Mouse (Mus musculus): ENCODE data around the gene Lrriq3. TPM values are rescaled to one million over a fixed set of nuclear protein-coding genes. Genes with fewer than 3 reads are reported as not detected.
A peak's percentile ranks its signal among the peaks of the same experiment; 100 is the strongest.

Gene Lrriq3
- polyA plus RNA-seq, 1 experiment from 2014 or later: 1.3 TPM

DNA sequence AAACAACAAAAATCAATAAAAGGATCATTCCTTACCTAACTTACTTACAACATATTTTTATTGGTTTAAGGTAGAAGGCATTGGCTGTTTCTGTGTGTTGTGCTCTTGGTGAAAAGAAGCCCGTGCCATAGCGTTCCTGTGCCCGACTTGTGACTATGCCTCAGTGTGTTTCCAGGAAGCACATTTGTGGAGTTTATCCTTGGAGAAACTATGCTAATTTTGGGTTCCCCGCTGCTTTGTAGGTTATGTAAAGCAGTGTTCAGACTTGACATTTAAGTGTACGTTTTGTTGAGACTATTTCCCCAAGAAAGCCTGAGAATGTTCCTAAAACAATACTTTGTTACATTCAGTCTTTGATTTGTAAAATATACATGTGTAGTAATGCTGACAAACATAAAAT, 44.5 kb downstream of the Lrriq3 start:
- H3K9me3 ChIP-seq: no peaks in the 10 kb centered on the region
- H3K9ac ChIP-seq: no peak overlapping the region
- ATAC-seq (ENCODE audit: low FRiP score): no peak
- no peaks in the 10 kb centered on the region for H3K4me1 ChIP-seq (replicated peaks)
- H3K27ac ChIP-seq: no peak overlapping the region
- no peak overlapping the region for H3K4me2 ChIP-seq
- H3K36me3 ChIP-seq: no peaks in the 10 kb centered on the region
- no peaks in the 10 kb centered on the region for H3K27me3 ChIP-seq
- H3K4me3 ChIP-seq: no peak overlapping the region
- 89% methylated on average over 5 of the region's 5 CpGs for WGBS

DNA sequence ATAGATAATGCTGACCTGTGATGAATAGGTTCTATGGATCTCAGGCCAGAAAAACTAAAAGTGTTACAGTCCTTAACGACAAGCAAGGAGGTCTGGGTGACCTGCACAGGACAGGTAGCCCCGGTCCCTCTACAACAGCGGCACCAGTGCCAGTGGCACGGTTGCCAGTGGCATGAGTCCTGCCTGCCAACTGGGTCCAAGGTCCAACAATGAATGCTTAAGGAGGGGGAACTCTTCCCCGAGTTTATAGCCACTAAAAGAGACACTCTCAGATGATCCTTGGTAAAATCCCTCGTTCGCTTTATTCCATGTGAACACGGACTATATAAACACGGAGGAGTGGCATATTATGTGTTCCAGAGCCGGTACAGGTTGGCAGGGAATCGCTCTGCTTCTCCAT, 47.8 kb downstream of the Lrriq3 start:
- no peaks in the 10 kb centered on the region for H3K9me3 ChIP-seq
- no peak overlapping the region for H3K27ac ChIP-seq
- ATAC-seq (ENCODE audit: low FRiP score): no peak
- no peaks in the 10 kb centered on the region for H3K27me3 ChIP-seq
- no peak overlapping the region for H3K9ac ChIP-seq
- no peaks in the 10 kb centered on the region for H3K4me1 ChIP-seq (replicated peaks)
- H3K36me3 ChIP-seq: no peaks in the 10 kb centered on the region
- no peak overlapping the region for H3K4me3 ChIP-seq
- H3K4me2 ChIP-seq: no peak overlapping the region
- WGBS: 91% methylated on average over 11 of the region's 11 CpGs

GRCm38 (mm10) chr3:155144368-155144767, 51.1 kb downstream of the Lrriq3 start:
- Histone ChIP-seq H3K9ac (no peak overlapping the region), H3K9me3 (no peaks in the 10 kb centered on the region), H3K4me2 (no peak overlapping the region), H3K36me3 (no peaks in the 10 kb centered on the region), H3K27ac (no peak overlapping the region), H3K4me3 (no peak overlapping the region), H3K4me1 (replicated peaks) (no peaks in the 10 kb centered on the region), H3K27me3 (no peaks in the 10 kb centered on the region)
- no peak for ATAC-seq (ENCODE audit: low FRiP score)
- WGBS: 89% methylated on average over 1 of the region's 1 CpGs

- Histone ChIP-seq H3K4me2 (no peak overlapping the region), H3K4me1 (replicated peaks) (no peaks in the 10 kb centered on the region), H3K9me3 (no peaks in the 10 kb centered on the region), H3K9ac (no peak overlapping the region), H3K36me3 (no peaks in the 10 kb centered on the region), H3K27me3 (no peaks in the 10 kb centered on the region), H3K4me3 (no peak overlapping the region), H3K27ac (no peak overlapping the region)
- ATAC-seq (ENCODE audit: low FRiP score): no peak
These were observed 68.6 kb downstream of the Lrriq3 start for GRCm38 (mm10) chr3:155161842-155162241.

GRCm38 (mm10) chr3:155180303-155180902, 87.2 kb downstream of the Lrriq3 start:
- Histone ChIP-seq H3K4me2 (no peak overlapping the region), H3K27me3 (no peaks in the 10 kb centered on the region), H3K27ac (no peak overlapping the region), H3K9ac (no peak overlapping the region), H3K36me3 (no peaks in the 10 kb centered on the region), H3K9me3 (no peaks in the 10 kb centered on the region), H3K4me3 (no peak overlapping the region), H3K4me1 (replicated peaks) (no peaks in the 10 kb centered on the region)
- no peak for ATAC-seq (ENCODE audit: low FRiP score)
- WGBS: 81% methylated on average over 3 of the region's 3 CpGs

GRCm38 (mm10) chr3:155186456-155186855, 93.2 kb downstream of the Lrriq3 start:
- Histone ChIP-seq H3K9me3 (no peaks in the 10 kb centered on the region), H3K4me2 (no peak overlapping the region)
- ATAC-seq (ENCODE audit: low FRiP score): no peak

DNA sequence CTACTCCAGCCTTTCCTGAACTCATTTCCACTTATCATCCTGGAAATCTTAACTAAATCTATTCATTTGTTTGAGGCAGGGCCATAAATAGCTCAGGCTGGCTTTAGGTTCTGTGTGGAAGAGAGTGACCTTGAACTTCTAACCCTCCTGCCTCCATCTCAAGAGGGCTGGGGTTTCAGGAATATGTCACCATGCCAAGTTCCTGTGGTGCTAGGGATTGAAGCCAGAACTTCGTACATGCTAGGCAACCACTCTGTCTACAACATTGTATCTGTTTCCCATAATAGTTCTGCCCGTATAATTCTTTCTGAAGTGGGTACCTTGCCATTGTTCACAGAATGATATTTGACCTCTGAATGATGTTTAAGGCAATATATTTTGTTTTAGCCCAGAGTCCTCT, 95.6 kb downstream of the Lrriq3 start:
- ATAC-seq (ENCODE audit: low FRiP score): no peak
- Histone ChIP-seq H3K9ac (no peak overlapping the region), H3K27ac (no peak overlapping the region), H3K36me3 (no peaks in the 10 kb centered on the region), H3K9me3 (no peaks in the 10 kb centered on the region), H3K4me3 (no peak overlapping the region), H3K27me3 (no peaks in the 10 kb centered on the region), H3K4me2 (no peak overlapping the region), H3K4me1 (replicated peaks) (no peaks in the 10 kb centered on the region)
- 78% methylated on average over 2 of the region's 2 CpGs for WGBS

More at GRCm38 (mm10) chr3:155186456-155186855, 93.2 kb downstream of the Lrriq3 start:
- Histone ChIP-seq H3K36me3 (no peaks in the 10 kb centered on the region), H3K27ac (no peak overlapping the region), H3K4me1 (replicated peaks) (no peaks in the 10 kb centered on the region), H3K4me3 (no peak overlapping the region), H3K27me3 (no peaks in the 10 kb centered on the region), H3K9ac (no peak overlapping the region)
- WGBS: 85% methylated on average over 2 of the region's 2 CpGs

GRCm38 (mm10) chr3:155234919-155235318, 141.7 kb downstream of the Lrriq3 start:
- H3K27me3 ChIP-seq: no peaks in the 10 kb centered on the region
- peak; percentile 74; the same call in 1 of the 2 replicates for ATAC-seq (ENCODE audit: low FRiP score)

DNA sequence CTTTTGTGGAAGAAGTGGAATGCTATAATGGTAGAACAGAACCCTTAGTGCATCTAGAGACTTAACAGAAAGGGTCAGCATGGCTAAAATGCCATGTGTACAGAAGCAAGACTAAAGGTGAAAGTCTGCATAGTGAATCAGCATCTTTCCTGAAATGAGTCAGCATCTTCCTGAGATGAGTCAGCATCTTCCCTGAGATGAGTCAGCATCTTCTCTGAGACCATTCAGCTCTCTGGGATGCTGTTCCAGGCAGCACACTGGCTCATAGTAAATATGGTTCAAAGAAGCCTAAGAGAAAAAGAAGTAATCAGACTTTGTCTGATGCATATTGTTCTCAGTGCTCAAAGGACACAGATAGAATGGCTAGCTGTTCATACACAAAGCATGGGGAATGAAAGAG, 142.3 kb downstream of the Lrriq3 start:
- Histone ChIP-seq H3K9ac (no peak overlapping the region), H3K9me3 (no peaks in the 10 kb centered on the region), H3K36me3 (no peaks in the 10 kb centered on the region), H3K4me2 (no peak overlapping the region), H3K4me1 (replicated peaks) (no peaks in the 10 kb centered on the region), H3K27me3 (no peaks in the 10 kb centered on the region), H3K4me3 (no peak overlapping the region), H3K27ac (no peak overlapping the region)
- no peak for ATAC-seq (ENCODE audit: low FRiP score)

More at GRCm38 (mm10) chr3:155234919-155235318, 141.7 kb downstream of the Lrriq3 start:
- Histone ChIP-seq H3K4me1 (replicated peaks) (no peaks in the 10 kb centered on the region), H3K9ac (no peak overlapping the region), H3K4me2 (no peak overlapping the region), H3K4me3 (no peak overlapping the region), H3K36me3 (no peaks in the 10 kb centered on the region), H3K9me3 (no peaks in the 10 kb centered on the region), H3K27ac (no peak overlapping the region)
- 14% methylated on average over 1 of the region's 1 CpGs for WGBS

Other genes starting within 250 kb of the Lrriq3 start
- gene Tnni3k, start 38.0 kb upstream of the Lrriq3 start, polyA plus RNA-seq (2015; fragmentation: Nextera tagmentation; extraction: Ambion mirVana): 0.21 and 0.26 TPM in 2 replicates
- gene Fpgt, start within 50 bp of the Lrriq3 start, polyA plus RNA-seq (2015; fragmentation: Nextera tagmentation; extraction: Ambion mirVana): 18.1 and 20.4 TPM in 2 replicates